Mouse (Mus musculus) bone marrow macrophage, adult 2 months (primary cell): Measurements from ENCODE around the gene Tifab. TPM values are rescaled to one million over a fixed set of nuclear protein-coding genes. Genes with fewer than 3 reads are reported as not detected.
A peak's percentile ranks its signal among the peaks of the same experiment; 100 is the strongest.

Source experiments
- H3K27ac ChIP-seq: 2 replicates; pipeline ENCODE4 v1.5.1; 2012; ENCODE audit warnings: low read depth, low read length; ENCODE audit not compliant: insufficient read depth
- H3K4me1 ChIP-seq: 2 replicates; pipeline ENCODE4 v1.6.1; 2012; ENCODE audit warnings: low read length; ENCODE audit not compliant: control insufficient read depth, insufficient read depth
- H3K4me3 ChIP-seq: 2 replicates; pipeline ENCODE4 v1.5.1; 2012; ENCODE audit warnings: mild to moderate bottlenecking, low read length, moderate library complexity; ENCODE audit not compliant: insufficient read depth
- CTCF ChIP-seq: IDR thresholded peaks from 2 replicates; pipeline ENCODE4 v1.5.1; 2012; ENCODE audit warnings: low read depth, mild to moderate bottlenecking, low read length, moderate library complexity
- POLR2A ChIP-seq: IDR thresholded peaks from 2 replicates; pipeline ENCODE4 v1.6.1; 2012; ENCODE audit warnings: mild to moderate bottlenecking, low read depth, low read length, borderline replicate concordance
- polyA plus RNA-seq: library from polyadenylated mRNA; stranded (reverse); fragments of >200 nt; gene quantifications from 2 replicates; pipeline ENCODE4 v1.2.4, GENCODE M21; 2012; ENCODE audit not compliant: missing spikeins, insufficient read depth, insufficient read length

Gene Tifab
- polyA plus RNA-seq, 1 experiment = 112 TPM

DNA sequence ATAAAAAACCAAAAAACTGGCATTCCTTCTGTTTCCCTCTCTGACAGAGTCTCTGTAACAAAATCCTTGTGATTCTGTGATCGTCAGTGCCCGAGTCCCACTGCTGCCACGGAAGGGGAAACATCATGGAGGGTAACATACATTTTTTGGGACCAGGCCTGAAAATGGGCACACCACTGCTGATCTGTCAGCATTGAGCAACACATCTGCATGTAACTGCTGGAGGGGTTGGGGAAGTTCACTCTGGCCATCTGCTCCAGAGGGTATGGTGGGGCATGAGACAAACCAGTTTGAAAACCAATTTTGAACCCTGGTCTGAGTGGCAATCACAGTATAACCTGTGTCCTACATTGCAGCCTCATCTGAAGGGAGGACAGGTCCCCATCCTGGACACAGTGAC lies 49.1 kb downstream of the Tifab start:
- no peak for TF ChIP-seq POLR2A
- TF ChIP-seq CTCF = no peak
- Histone ChIP-seq H3K27ac (peak overlapping the region; percentile 11; the same call in 1 of the 2 replicates), H3K4me3 (no peak overlapping the region), H3K4me1 (peaks cover 33% of the 10 kb centered on the region)

DNA sequence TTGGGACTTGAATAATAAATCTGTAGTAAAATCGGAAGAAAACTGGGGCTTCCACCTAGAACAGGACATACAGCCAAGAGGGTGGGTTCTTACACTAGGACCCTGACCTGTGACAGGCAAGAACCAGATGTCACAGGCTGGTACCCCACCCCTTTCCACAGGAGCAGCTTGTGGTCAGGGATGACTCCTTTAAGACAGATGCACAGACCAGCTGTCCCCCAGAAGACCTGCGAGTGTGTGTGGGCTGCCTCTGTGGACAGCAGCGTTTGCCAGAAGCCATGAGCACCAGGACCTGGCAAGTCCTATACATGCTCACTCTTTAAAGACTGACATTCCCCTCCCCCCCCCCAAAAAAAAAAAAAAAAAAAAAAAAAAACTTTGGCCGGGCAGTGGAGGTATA lies 49.7 kb downstream of the Tifab start:
- H3K4me1 ChIP-seq = peaks cover 32% of the 10 kb centered on the region
- TF ChIP-seq CTCF = no peak
- no peak for TF ChIP-seq POLR2A
- H3K4me3 ChIP-seq = no peak overlapping the region
- no peak overlapping the region for H3K27ac ChIP-seq

DNA sequence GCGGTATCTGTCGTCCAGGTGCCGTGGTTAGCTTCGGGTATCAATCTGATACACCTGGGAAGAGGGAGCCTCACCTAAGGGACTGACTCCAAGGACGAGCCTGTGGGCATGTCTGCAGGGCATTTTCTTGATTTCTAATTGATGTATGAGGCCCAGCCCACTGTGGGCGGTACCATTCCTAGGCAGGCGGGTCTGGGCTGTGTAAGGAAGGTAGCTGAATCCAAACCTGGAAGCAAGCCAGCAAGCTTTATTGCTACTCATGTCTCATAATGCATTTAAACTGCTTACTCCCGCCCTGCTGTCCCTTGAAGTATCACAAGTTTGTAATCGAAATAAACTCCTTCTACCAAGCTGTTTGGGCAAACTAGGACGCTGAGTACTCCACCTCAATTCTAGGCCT lies 53.1 kb downstream of the Tifab start:
- Histone ChIP-seq H3K27ac (no peak overlapping the region), H3K4me1 (peaks cover 8% of the 10 kb centered on the region), H3K4me3 (no peak overlapping the region)
- no peak for TF ChIP-seq CTCF
- TF ChIP-seq POLR2A = no peak

Other genes with a start within 250 kb of the Tifab start
- gene H2afy, start 42.5 kb downstream of the Tifab start, polyA plus RNA-seq = 179 and 191 TPM in 2 replicates
- not detected in 2 replicates for gene Neurog1, start 73.3 kb upstream of the Tifab start, polyA plus RNA-seq
- gene Cxcl14, start 117.7 kb upstream of the Tifab start, polyA plus RNA-seq = 0.73 and 1.5 TPM in 2 replicates
- gene Gm3045, start 247.7 kb upstream of the Tifab start, polyA plus RNA-seq = not detected in 2 replicates